8 mouse cellular contexts compared by ENCODE assay signal in the genomic region with DNA sequence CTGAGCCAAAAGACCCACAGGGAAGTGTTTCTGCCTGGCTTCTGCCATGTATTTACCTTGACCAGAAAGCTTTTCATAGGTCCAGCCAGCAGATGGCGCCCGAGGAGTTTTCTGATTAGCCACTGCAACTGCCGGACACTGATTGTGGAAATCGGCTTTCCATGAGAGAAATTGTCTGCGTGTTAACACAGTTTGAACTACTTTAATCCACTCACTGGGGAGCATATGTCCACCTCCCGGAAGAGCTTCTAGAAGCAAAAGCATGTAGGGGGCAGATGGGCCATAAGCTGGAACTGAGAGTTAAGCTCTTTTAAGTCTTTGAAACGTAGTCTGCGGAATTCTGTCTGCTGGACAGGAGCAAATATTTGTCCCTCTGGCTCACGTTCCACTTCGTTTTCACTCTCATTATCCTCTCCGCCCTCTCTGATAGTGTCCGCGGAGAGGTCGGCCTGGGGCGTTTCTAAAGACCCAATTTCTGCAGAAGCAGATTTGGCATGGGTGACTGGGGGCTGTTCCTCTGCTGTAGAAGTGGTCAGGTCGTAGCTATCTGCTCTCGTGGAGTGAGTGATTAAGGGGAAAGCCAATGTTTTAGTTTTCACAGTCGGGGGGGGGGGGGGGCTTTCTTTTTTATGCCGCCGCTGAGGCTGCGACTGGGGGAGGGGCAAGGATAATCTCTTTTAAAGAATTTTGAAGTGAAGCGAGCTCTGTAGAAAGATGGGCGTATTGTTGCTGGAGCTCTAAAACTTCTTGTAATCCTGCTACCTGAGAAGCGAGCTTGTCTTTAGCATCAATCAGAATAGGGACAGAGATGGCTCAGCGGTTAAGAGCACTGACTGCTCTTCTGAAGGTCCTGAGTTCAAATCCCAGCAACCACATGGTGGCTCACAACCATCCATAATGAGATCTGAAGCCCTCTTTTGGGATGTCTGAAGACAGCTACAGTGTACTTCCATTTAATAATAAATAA. TPM values are rescaled to one million over a fixed set of nuclear protein-coding genes. Genes with fewer than 3 reads are reported as not detected.
A peak's percentile ranks its signal among the peaks of the same experiment; 100 is the strongest.
DNase-seq lines count a peak whose midpoint lies in the region; ATAC-seq and TF ChIP-seq lines count a peak whose summit lies in the region.

No protein-coding gene starts in this region.

- intact Hi-C loops in gastrocnemius, adult 2 months (cut with DNase I) = loop anchor here (2.0 kb wide), 1 partner anchor 751 kb away; no protein-coding TSS in a partner anchor

- peak overlapping the region; percentile 55 for H3K27ac ChIP-seq in gastrocnemius, adult 2 months
- H3K27ac ChIP-seq in hindbrain, embryonic 16.5 days (ENCODE audit: low read depth, low read length) = no peak overlapping the region

- H3K36me3 ChIP-seq in hindbrain, embryonic 16.5 days (ENCODE audit: control insufficient read depth, insufficient read depth, low read length) = no peaks in the 10 kb centered on the region

- peak; percentile 93 for ATAC-seq in hindbrain, embryonic 16.5 days

- no peaks in the 10 kb centered on the region for H3K27me3 ChIP-seq in hindbrain, embryonic 16.5 days (replicated peaks; ENCODE audit: control insufficient read depth, insufficient read depth, low read length)

- peak overlapping the region; percentile 52; the same call in 1 of the 2 replicates for H3K9ac ChIP-seq in hindbrain, embryonic 16.5 days (ENCODE audit: low read depth, low read length)

- H3K9me3 ChIP-seq in hindbrain, embryonic 16.5 days (ENCODE audit: control insufficient read depth, low read length) = no peaks in the 10 kb centered on the region

- peak overlapping the region; percentile 76 for H3K4me3 ChIP-seq in gastrocnemius, adult 2 months
- peak overlapping the region; percentile 40 for H3K4me3 ChIP-seq in hindbrain, embryonic 16.5 days (ENCODE audit: low read length)

- WGBS in hindbrain, embryonic 16.5 days = 12% methylated on average over 23 of the region's 25 CpGs

- peak overlapping the region; percentile 79 for H3K4me2 ChIP-seq in hindbrain, embryonic 16.5 days (ENCODE audit: low read length)

- no peaks in the 10 kb centered on the region for H3K4me1 ChIP-seq in hindbrain, embryonic 16.5 days (ENCODE audit: control insufficient read depth, insufficient read depth, low read depth, low read length)

- peak; percentile 88 for DNase-seq in ZHBTc4 (ENCODE audit: low read depth, low spot score)
- peak; percentile 92 for DNase-seq in cerebellum, postnatal 4 days (ENCODE audit: low spot score in 2 of 2)
- peak; percentile 87 for DNase-seq in gastrocnemius, adult 2 months
- DNase-seq in left cerebral cortex, adult 18-20 months (ENCODE audit: low spot score in 2 of 2) = peak; percentile 89 to 91
- peak; percentile 80 to 86 for DNase-seq in lung, postnatal 4 days
- DNase-seq in right cerebral cortex, postnatal 14 days = peak; percentile 88
- peak; percentile 74 to 85 for DNase-seq in urinary bladder, postnatal 4 days (ENCODE audit: low spot score in 2 of 2)

- TF ChIP-seq CTCF in gastrocnemius, adult 2 months (IDR thresholded peaks at IDR 0.05) = peak; percentile 90

RNA-seq across cellular contexts. Expression of a gene that starts 41.2 kb away (rescaled TPM):
- total RNA-seq in gastrocnemius, adult 2 months (2021) = under 1 TPM; 0.06 to 0.23 TPM
- polyA plus RNA-seq in hindbrain, embryonic 16.5 days (2015; fragmentation: Nextera tagmentation; extraction: Ambion mirVana) = 0.10 and 0.12 TPM in 2 replicates
- under 1 TPM; 0.33 to 0.58 TPM for total RNA-seq in left cerebral cortex, adult 18-20 months (2021)
